Mouse (Mus musculus): Measurements from ENCODE around the gene Spats2l.

Gene Spats2l

DNA sequence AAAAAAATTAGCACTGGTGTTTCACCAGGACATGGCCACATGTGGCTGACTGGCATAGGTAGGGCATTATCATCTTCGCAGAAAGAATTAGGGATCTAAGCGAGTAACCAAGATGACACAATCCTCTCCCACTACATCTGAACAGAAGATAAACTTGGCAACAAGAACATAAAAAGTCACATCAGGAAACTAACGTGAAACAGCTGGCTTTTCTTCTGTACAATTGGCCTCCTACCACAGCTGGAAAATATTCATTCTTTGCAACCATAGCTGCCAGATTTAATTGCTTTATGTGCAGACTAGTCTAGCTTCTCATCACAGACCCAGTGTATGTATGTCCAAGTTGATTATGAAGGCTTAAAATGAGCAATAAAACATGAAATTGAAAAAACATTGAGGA, 131.9 kb downstream of the Spats2l start:
- TF ChIP-seq GATA4 (IDR thresholded peaks at IDR 0.05; ENCODE audit: insufficient replicate concordance, low read length), result no peak

GRCm38 (mm10) chr1:57906312-57906711, 132.3 kb downstream of the Spats2l start:
- no peak for TF ChIP-seq GATA4 (IDR thresholded peaks at IDR 0.05; ENCODE audit: insufficient replicate concordance, low read length)

- TF ChIP-seq GATA4 (IDR thresholded peaks at IDR 0.05; ENCODE audit: insufficient replicate concordance, low read length), result no peak
These were observed 137.6 kb downstream of the Spats2l start for GRCm38 (mm10) chr1:57911561-57911960.

- no peak for TF ChIP-seq GATA4 (IDR thresholded peaks at IDR 0.05; ENCODE audit: insufficient replicate concordance, low read length)
These were observed 143.4 kb downstream of the Spats2l start for GRCm38 (mm10) chr1:57917342-57917741.

- no peak for TF ChIP-seq GATA4 (IDR thresholded peaks at IDR 0.05; ENCODE audit: insufficient replicate concordance, low read length)
These were observed 144.6 kb downstream of the Spats2l start for GRCm38 (mm10) chr1:57918567-57918966.

GRCm38 (mm10) chr1:57934287-57934686, 160.3 kb downstream of the Spats2l start:
- no peak for TF ChIP-seq GATA4 (IDR thresholded peaks at IDR 0.05; ENCODE audit: insufficient replicate concordance, low read length)

- no peak for TF ChIP-seq GATA4 (IDR thresholded peaks at IDR 0.05; ENCODE audit: insufficient replicate concordance, low read length)
These were observed 166.7 kb downstream of the Spats2l start for GRCm38 (mm10) chr1:57940691-57941090.

- TF ChIP-seq GATA4 (IDR thresholded peaks at IDR 0.05; ENCODE audit: insufficient replicate concordance, low read length), result no peak
These were observed 167.1 kb downstream of the Spats2l start for GRCm38 (mm10) chr1:57941095-57941494.

DNA sequence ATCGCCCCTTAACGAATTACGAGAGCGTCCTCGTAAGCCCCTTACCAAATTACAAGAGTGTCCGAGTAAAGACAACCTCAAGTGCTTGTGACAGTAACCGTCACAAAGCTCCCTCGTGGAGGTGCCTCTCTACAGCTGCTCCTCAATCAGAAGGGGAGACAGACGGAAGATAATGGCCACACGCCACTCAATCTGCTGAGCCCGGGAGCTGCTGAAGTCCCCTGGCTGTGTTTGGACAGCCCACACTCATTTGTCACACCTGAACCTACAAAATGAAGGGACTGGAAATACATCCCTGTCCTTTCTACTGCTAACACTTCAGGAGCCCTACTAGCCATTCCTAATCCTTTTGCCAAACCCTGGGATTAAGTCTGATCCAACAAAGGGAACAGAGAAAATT, 167.8 kb downstream of the Spats2l start:
- TF ChIP-seq GATA4 (IDR thresholded peaks at IDR 0.05; ENCODE audit: insufficient replicate concordance, low read length), result no peak

DNA sequence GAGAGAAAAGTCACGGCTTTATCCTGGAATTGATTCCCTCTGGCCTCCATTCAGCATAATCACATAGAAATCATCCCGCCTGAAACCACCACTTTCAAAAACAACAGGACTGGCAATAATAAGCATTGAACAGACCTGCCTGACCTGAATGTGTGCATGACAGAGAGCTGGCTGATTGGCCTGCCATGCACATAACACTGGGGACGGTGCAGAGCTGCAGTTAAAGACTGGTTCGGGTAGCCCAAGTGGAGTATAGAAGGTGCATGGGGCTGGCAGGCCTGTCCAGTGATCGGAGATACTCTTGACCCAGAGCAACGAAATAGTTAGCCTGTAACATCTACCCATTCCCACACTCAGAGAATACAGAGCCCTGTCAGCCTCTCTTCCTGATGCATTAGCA, 168.3 kb downstream of the Spats2l start:
- TF ChIP-seq GATA4 (IDR thresholded peaks at IDR 0.05; ENCODE audit: insufficient replicate concordance, low read length), result no peak

DNA sequence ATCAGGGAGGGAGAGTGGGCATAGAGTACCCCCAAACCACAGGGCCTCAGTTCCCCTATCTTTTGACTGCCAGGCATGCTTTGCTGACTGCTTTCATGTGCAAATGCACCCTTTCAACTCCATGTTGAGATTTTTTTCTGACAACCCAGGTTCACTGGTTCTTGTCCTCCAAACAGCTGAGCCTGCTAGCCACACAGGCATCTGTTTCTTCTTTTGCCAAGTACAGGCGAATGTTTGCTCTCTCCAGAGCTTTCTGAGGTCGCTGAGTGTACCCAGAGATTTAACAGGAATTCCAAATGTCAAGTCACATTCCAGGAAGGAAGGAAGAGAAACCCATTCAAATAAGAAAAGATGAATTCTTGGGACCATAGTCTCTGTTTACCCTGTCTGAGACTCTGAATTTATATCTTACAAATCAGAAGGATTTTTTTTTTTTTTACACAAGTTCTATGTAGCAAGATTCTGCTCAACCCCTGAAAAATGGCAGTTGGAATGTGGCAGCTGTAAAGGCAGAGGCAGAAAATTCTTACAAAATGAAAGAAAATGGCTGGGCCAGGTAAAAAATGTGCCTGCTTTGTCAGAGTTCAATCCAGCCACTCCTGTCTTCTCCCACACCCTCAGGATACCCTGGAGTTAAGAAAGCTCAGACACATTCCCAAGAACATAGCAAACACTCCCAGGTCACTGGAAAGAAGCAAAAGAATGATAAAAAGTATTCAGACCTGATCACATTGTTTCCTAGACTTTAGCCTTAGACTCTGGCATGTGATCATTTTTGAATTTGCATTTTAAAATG, 173.8 kb downstream of the Spats2l start:
- no peak for TF ChIP-seq GATA4 (IDR thresholded peaks at IDR 0.05; ENCODE audit: insufficient replicate concordance, low read length)

GRCm38 (mm10) chr1:57949195-57949594, 175.2 kb downstream of the Spats2l start:
- no peak for TF ChIP-seq GATA4 (IDR thresholded peaks at IDR 0.05; ENCODE audit: insufficient replicate concordance, low read length)

DNA sequence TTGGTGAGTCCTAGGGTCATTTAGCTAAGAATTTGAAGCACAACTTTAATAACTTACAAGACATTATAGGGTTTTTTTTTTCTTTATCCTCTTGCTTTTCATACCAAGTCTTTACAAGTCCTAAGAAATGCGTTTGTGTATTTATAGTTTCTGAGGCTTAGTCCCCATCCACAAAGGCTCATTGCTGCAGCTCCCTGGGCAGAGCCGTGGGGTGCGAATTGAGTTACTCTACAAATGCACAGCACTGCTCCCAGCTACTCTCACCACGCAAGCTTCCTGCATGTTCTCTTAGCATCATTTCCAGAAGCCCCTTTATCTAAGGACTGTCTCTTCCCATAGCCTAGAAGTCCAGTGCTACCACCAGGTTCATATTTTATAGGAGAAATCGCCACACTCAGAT, 175.8 kb downstream of the Spats2l start:
- no peak for TF ChIP-seq GATA4 (IDR thresholded peaks at IDR 0.05; ENCODE audit: insufficient replicate concordance, low read length)

DNA sequence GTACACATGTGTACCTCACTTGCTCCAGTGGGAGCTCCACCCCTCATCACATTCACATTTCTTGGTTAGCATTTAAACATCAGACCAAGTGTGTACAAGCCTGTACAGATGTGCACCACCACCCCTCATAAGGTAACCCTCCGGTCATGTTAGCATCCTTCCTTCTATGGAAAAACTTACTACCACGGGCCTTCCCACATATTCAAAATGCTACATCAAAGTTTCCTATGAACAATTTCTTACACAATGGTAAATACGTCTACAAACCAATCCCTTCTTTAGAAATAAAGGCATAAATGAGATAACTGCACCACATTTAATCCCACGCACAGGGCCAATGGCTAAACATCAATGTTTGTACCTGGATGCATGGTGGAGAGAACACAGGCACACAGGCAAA, 178.5 kb downstream of the Spats2l start:
- no peak for TF ChIP-seq GATA4 (IDR thresholded peaks at IDR 0.05; ENCODE audit: insufficient replicate concordance, low read length)

- TF ChIP-seq GATA4 (IDR thresholded peaks at IDR 0.05; ENCODE audit: insufficient replicate concordance, low read length), result no peak
These were observed 179.8 kb downstream of the Spats2l start for GRCm38 (mm10) chr1:57953586-57954375.

GRCm38 (mm10) chr1:57954376-57954765, 180.4 kb downstream of the Spats2l start:
- no peak for TF ChIP-seq GATA4 (IDR thresholded peaks at IDR 0.05; ENCODE audit: insufficient replicate concordance, low read length)
